Mouse (Mus musculus) mouse embryonic stem cell (cell line): ENCODE results near the gene Pigt.

Source experiments
- in situ Hi-C, 2 experiments: fragments of 300-500 bp; cut with MboI; formaldehyde crosslinking; loops; 1 replicate in 1 of 2; 3 replicates in 1 of 2; pipeline ENCODE4 v1.14.3; 2019 to 2020; ENCODE audit warnings: low sequenced_read_pairs in 2 of 2, low pct_unique_long_range_greater_than_20kb in 1 of 2, mixed read lengths in 1 of 2; ENCODE audit not compliant: unreplicated experiment in 1 of 2

Pigt gene

GRCm38 (mm10) chr2:164496847-164497690, at the start of gene Pigt:
Gene Pigt (plus strand): TSS chr2:164497520.
- in situ Hi-C loops, result no loop called here

- in situ Hi-C loops, result no loop called here
These were observed 49.2 kb upstream of the Pigt start for GRCm38 (mm10) chr2:164448140-164448539.

- in situ Hi-C loops, result no loop called here
These were observed 48.4 kb upstream of the Pigt start for GRCm38 (mm10) chr2:164448921-164449320.

GRCm38 (mm10) chr2:164449341-164450042, 47.8 kb upstream of the Pigt start:
- in situ Hi-C loops, result no loop called here

- in situ Hi-C loops, result no loop called here
These were observed 45.2 kb upstream of the Pigt start for GRCm38 (mm10) chr2:164452000-164452676.

- in situ Hi-C loops, result no loop called here
These were observed 44.1 kb upstream of the Pigt start for GRCm38 (mm10) chr2:164453047-164453757.

- in situ Hi-C loops, result no loop called here
These were observed 43.3 kb upstream of the Pigt start for GRCm38 (mm10) chr2:164453887-164454500.

- in situ Hi-C loops, result loop anchor here in 1 of 2 experiments (5.0 kb wide), 1 partner anchor 38 kb away; no protein-coding TSS in a partner anchor
These were observed 42.5 kb upstream of the Pigt start for GRCm38 (mm10) chr2:164454846-164455245.

GRCm38 (mm10) chr2:164455421-164456190, 41.7 kb upstream of the Pigt start:
- in situ Hi-C loops, result loop anchor here in 1 of 2 experiments (5.0 kb wide), 1 partner anchor 38 kb away; no protein-coding TSS in a partner anchor

- in situ Hi-C loops, result loop anchor here in 1 of 2 experiments (5.0 kb wide), 1 partner anchor 39 kb away; no protein-coding TSS in a partner anchor
These were observed 40.9 kb upstream of the Pigt start for GRCm38 (mm10) chr2:164456413-164456812.

- in situ Hi-C loops, result loop anchor here in 1 of 2 experiments (5.0 kb wide), 1 partner anchor 40 kb away; no protein-coding TSS in a partner anchor
These were observed 40.4 kb upstream of the Pigt start, which contains the start of gene Sys1 for GRCm38 (mm10) chr2:164456864-164457300. Gene Sys1 (plus strand): TSS chr2:164456964.

- in situ Hi-C loops, result loop anchor here in 1 of 2 experiments (5.0 kb wide), 1 partner anchor 41 kb away; no protein-coding TSS in a partner anchor
These were observed 39.4 kb upstream of the Pigt start for GRCm38 (mm10) chr2:164457942-164458341.

GRCm38 (mm10) chr2:164458535-164458934, 38.8 kb upstream of the Pigt start:
- in situ Hi-C loops, result loop anchor here in 1 of 2 experiments (5.0 kb wide), 1 partner anchor 41 kb away; no protein-coding TSS in a partner anchor

GRCm38 (mm10) chr2:164460745-164461551, 36.4 kb upstream of the Pigt start, which contains the start of gene Gm20458:
Gene Gm20458 (plus strand): TSS chr2:164460967.
- in situ Hi-C loops, result no loop called here

GRCm38 (mm10) chr2:164465161-164465560, 32.2 kb upstream of the Pigt start:
- in situ Hi-C loops, result no loop called here

- in situ Hi-C loops, result no loop called here
These were observed 30.5 kb upstream of the Pigt start for GRCm38 (mm10) chr2:164466787-164467186.
